Mouse (Mus musculus) limb, embryonic 11.5 days (tissue): Measurements from ENCODE around the gene Hcls1. TPM values are rescaled to one million over a fixed set of nuclear protein-coding genes. Genes with fewer than 3 reads are reported as not detected.

Experiments
- ATAC-seq: fragments of 200-750 bp; cut with Nextera tagmentation; 2 replicates; pipeline ENCODE4 v1.8.0; 2017; ENCODE audit warnings: low read depth; ENCODE audit not compliant: insufficient number of reproducible peaks, low FRiP score, low TSS enrichment
- DNase-seq: peaks from one replicate; pipeline ENCODE4 v3.0.0-alpha.2; 2015; ENCODE audit warnings: low spot score
- H3K27ac ChIP-seq: fragments of 300-500 bp; sonication (generic); replicated peaks from 2 replicates; pipeline ENCODE4 v1.5.1; 2014; ENCODE audit warnings: low read depth, mild to moderate bottlenecking, low read length
- H3K27me3 ChIP-seq: fragments of 300-500 bp; sonication (generic); 2 replicates; pipeline ENCODE4 v1.6.1; 2014; ENCODE audit warnings: mild to moderate bottlenecking, low read length, mixed read lengths; ENCODE audit not compliant: control insufficient read depth, insufficient read depth
- H3K36me3 ChIP-seq: fragments of 300-500 bp; sonication (generic); 2 replicates; pipeline ENCODE4 v1.6.1; 2014; ENCODE audit warnings: mild to moderate bottlenecking, low read length, moderate library complexity, mixed read lengths; ENCODE audit not compliant: control insufficient read depth, insufficient read depth
- H3K4me1 ChIP-seq: fragments of 300-500 bp; sonication (generic); 2 replicates; pipeline ENCODE4 v1.6.1; 2014; ENCODE audit warnings: low read length, mixed read lengths; ENCODE audit not compliant: control insufficient read depth, insufficient read depth
- H3K4me2 ChIP-seq: fragments of 300-500 bp; sonication (generic); 2 replicates; pipeline ENCODE4 v1.6.1; 2014; ENCODE audit warnings: low read depth, mild to moderate bottlenecking, moderate library complexity; ENCODE audit not compliant: severe bottlenecking
- H3K4me3 ChIP-seq: fragments of 300-500 bp; sonication (generic); 2 replicates; pipeline ENCODE4 v1.5.1; 2014; ENCODE audit warnings: low read depth, low read length
- H3K9ac ChIP-seq: fragments of 300-500 bp; sonication (generic); 2 replicates; pipeline ENCODE4 v1.6.1; 2014; ENCODE audit warnings: mild to moderate bottlenecking, low read length
- H3K9me3 ChIP-seq: fragments of 300-500 bp; sonication (generic); 2 replicates; pipeline ENCODE4 v1.6.1; 2016; ENCODE audit warnings: low read length; ENCODE audit not compliant: control insufficient read depth
- WGBS: fragments of 180-500 bp; shearing (Covaris S2); extraction: QIAGEN DNeasy Blood & Tissue Kit; methylation state at CpG from one replicate; pipeline ENCODE4 v1.1.7; 2014; 5-methylcytosine and 5-hydroxymethylcytosine counted together
- polyA plus RNA-seq: library from polyadenylated mRNA; unstranded; fragments of >200 nt; fragmentation: Nextera tagmentation; extraction: Ambion mirVana; gene quantifications from 2 replicates; pipeline ENCODE4 v1.2.1, GENCODE M21; 2014

The Hcls1 gene
- polyA plus RNA-seq, 1 experiment from 2014 or later = 1.0 TPM

- WGBS = 6% methylated on average over 30 of the region's 30 CpGs
- H3K27ac ChIP-seq = no peak within 1 kb of the TSS
- H3K4me2 ChIP-seq = peak within 1 kb of the TSS; percentile 76
- no peaks in the 10 kb centered on the region for H3K4me1 ChIP-seq
- peak within 1 kb of the TSS; percentile 82 for H3K9ac ChIP-seq
- DNase-seq (peak; percentile 95), ATAC-seq (peak; percentile 94)
- H3K36me3 ChIP-seq = no peaks in the 10 kb centered on the region
- H3K9me3 ChIP-seq = no peaks in the 10 kb centered on the region
- H3K27me3 ChIP-seq = no peaks in the 10 kb centered on the region
- peak within 1 kb of the TSS; percentile 96 for H3K4me3 ChIP-seq
These were observed 76.5 kb downstream of the Hcls1 start, which contains the start of gene Polq for GRCm38 (mm10) chr16:37011061-37011921. Gene Polq, plus strand, starts transcription at chr16:37011786.

- ATAC-seq = peak; percentile 38; the same call in 1 of the 2 replicates
- Histone ChIP-seq H3K4me3 (peak overlapping the region; percentile 96), H3K9me3 (no peaks in the 10 kb centered on the region), H3K36me3 (no peaks in the 10 kb centered on the region), H3K27me3 (no peaks in the 10 kb centered on the region), H3K27ac (no peak overlapping the region), H3K4me1 (no peaks in the 10 kb centered on the region), H3K9ac (peak overlapping the region; percentile 82), H3K4me2 (peak overlapping the region; percentile 76)
- no peak for DNase-seq
- under 1% methylated on average over 26 of the region's 26 CpGs for WGBS
These were observed 77.1 kb downstream of the Hcls1 start for GRCm38 (mm10) chr16:37011922-37012289.

- Histone ChIP-seq H3K36me3 (no peaks in the 10 kb centered on the region), H3K4me2 (peak overlapping the region; percentile 76), H3K9ac (peak overlapping the region; percentile 82), H3K4me3 (peak overlapping the region; percentile 96), H3K27ac (no peak overlapping the region), H3K27me3 (no peaks in the 10 kb centered on the region), H3K9me3 (no peaks in the 10 kb centered on the region), H3K4me1 (no peaks in the 10 kb centered on the region)
- WGBS = 62% methylated on average over 5 of the region's 5 CpGs
- no peak for ATAC-seq
- no peak for DNase-seq
These were observed 77.6 kb downstream of the Hcls1 start for GRCm38 (mm10) chr16:37012336-37012735.

Other genes with a start within 250 kb of the Hcls1 start
- 0.21 and 0.47 TPM in 2 replicates for gene Ildr1, start 241.0 kb upstream of the Hcls1 start, polyA plus RNA-seq
- gene Slc15a2, start 150.0 kb upstream of the Hcls1 start, polyA plus RNA-seq = 2.1 and 3.6 TPM in 2 replicates
- gene Iqcb1, start 106.6 kb upstream of the Hcls1 start, polyA plus RNA-seq = 81.3 and 85.8 TPM in 2 replicates
- gene Eaf2, start 60.0 kb upstream of the Hcls1 start, polyA plus RNA-seq = 1.8 and 2.4 TPM in 2 replicates
- gene Golgb1, start 59.8 kb upstream of the Hcls1 start, polyA plus RNA-seq = 77.3 and 86.6 TPM in 2 replicates
- 0.05 and 0.92 TPM in 2 replicates for gene Fbxo40, start 55.5 kb downstream of the Hcls1 start, polyA plus RNA-seq
- 12.8 and 13.7 TPM in 2 replicates for gene Polq, start 76.8 kb downstream of the Hcls1 start, polyA plus RNA-seq